Mouse (Mus musculus): Measurements from ENCODE around the gene Ubald1.

The Ubald1 gene

DNA sequence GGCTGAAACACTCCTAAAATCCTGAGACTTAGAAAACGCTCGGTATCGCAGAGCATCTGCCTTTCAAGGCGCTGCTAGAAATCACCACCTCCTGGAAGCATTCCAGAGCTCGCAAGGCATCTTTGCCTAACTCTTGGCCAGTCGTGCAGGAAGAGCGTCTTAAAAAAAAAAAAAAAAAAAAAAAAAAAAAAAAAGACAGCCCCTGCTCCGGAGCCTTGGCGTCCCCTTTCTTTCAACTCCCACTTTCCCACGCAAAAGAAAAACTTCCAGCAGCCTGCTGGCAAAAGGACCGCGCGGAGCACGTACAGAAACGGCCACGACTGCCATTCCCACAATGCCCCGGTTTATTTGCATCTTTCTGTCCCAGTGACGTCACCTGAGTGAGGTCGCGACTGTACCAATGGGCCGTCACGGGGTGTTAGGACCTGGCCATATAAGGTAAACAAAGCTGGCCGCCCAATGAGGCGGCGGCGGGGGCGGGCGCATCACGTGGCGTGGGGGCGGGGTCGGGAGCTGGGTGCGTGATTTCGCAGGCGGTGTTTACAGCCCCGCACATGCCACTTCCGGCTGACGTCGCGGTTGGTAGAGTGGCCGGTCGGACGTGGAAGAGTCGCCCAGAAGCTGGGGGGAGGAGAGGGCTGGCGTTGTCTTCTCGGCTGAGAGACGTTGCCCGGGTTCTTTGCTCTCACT, at the start of gene Ubald1:
Gene Ubald1, minus strand, starts transcription at position 180 of the 690 bp plus-strand sequence.
- peak; percentile 98 for DNase-seq

DNA sequence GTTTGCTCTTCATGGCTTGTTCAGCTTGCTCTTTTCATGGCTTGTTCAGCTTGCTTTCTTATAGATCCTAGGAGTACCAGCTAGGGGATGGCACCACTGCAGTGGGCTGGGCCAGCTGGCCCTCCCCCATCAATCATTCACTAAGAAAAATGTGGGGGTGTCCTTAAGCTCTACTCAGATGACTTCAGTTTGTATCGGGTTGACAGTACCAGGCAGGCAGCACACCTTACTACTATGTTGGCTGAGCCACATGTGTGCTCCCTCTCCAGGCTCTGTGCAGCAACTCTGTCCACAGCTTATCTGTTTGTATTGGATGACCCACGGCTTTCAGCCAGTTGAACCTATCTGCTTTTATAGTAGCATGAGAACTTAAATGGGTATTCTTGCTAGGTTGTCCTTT, 48.4 kb upstream of the Ubald1 start:
- DNase-seq = no peak

DNA sequence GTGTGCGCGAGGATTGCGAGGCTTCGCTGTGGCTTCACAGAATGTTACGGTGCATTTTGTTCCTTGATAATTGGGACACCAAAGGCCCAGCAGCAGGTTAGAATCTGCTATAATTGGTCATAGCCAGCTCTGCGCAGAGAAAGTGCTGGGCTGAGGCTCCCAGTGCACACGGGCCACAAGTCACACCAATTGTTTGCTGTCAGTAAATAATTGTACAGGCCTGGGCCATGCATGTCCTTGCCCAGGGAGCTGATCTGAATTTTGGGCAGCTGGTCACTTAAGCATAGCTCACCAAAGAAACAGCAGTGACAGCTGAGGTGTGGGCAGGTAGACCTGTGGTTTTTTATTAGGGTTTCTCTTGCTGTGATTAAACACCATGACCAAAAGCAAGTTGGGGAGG, 47.9 kb upstream of the Ubald1 start:
- no peak for DNase-seq

DNA sequence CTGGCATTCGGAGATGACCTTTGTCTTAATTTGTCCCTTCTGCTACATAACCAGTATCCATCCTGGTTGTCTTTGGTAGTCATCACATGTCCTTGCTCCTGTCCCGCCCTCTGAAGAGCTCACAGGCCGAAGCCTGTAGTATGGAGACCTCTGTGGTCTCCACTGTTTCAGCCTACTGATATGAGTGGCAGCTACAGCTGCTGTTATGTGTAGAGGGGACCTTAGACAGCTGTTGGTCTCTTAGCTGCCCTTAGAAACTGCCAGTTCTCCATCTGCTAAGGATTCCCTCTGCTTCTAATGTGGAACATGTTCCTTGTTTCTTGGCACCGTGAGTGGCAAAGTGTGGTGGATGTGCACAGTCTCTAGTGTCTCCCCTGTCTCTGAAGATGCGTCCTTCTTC, 43.9 kb upstream of the Ubald1 start:
- no peak for DNase-seq

DNA sequence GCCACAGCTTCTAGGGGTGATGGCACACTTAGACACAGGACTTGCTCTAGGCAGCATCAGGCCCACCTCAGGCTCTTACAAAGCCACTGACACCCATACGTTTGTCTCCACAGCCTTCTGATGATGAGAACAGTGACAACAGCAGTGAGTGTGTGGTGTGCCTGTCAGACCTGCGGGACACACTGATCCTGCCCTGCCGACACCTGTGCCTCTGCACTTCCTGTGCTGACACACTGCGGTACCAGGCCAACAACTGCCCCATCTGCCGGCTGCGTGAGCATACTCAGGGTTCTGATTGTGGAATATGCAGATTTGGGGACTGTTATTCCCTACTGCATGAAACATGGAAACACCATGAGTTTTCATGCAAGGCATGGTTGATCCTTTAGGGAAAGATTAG, 42.4 kb upstream of the Ubald1 start:
- DNase-seq = peak; percentile 73

DNA sequence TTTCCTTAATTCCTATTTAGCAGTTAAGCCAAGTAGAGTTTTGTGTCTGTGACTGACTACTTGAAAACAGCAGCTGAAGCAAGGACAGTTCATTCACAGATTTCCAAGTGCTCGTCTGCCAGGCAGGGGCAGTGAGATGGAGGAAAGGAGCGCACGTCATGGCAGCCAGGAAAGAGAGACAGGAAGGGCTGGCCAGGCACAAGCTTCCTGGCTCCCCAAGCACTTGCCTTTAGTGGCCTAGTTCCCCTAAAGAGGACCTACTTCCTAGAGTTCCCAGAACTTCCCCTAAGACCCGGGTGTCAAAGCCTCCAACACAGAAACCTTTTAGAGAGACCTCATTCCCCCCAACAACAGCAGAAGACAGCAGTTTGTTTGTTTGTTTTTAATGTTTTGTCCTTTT, 40.4 kb upstream of the Ubald1 start:
- DNase-seq = no peak

DNA sequence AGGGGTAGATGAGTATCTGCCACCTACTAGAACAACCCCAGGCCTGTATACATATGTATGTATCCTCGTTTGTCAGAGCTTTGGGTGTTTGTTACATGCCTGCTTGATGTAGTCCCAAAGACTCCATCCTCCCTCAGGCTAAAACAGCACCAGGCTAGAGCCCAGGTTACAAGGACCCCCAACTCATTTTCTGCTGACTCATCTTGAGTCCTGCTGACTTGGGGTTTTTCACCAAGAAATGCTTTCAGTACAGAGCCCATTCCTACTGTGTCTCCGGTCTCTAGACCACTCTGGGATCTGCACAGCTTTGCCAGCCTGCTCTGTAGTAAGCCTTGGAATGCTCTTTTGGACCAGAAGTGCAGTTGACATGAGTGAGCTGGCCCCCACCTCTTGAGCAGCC, 36.5 kb upstream of the Ubald1 start:
- DNase-seq = no peak

DNA sequence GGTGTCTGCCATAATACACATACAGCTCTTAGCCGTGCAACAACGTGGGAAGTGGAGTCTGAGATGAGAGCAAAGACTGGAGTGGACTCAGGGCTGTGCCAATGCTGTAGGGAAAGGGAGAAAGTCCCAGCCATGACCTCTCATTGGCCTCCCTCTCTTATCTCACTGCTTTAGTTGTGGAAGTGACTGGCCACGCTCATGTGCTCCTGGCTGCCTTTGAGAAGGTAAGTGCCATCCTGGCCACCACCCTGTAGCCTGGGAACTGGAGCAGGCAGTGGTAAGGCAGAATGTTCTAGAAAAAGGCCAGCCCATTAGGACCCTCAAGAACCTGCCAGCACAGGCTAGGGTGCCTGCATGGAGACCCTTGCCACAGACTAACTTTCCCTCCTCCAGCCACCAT, 35.8 kb upstream of the Ubald1 start:
- DNase-seq = no peak

DNA sequence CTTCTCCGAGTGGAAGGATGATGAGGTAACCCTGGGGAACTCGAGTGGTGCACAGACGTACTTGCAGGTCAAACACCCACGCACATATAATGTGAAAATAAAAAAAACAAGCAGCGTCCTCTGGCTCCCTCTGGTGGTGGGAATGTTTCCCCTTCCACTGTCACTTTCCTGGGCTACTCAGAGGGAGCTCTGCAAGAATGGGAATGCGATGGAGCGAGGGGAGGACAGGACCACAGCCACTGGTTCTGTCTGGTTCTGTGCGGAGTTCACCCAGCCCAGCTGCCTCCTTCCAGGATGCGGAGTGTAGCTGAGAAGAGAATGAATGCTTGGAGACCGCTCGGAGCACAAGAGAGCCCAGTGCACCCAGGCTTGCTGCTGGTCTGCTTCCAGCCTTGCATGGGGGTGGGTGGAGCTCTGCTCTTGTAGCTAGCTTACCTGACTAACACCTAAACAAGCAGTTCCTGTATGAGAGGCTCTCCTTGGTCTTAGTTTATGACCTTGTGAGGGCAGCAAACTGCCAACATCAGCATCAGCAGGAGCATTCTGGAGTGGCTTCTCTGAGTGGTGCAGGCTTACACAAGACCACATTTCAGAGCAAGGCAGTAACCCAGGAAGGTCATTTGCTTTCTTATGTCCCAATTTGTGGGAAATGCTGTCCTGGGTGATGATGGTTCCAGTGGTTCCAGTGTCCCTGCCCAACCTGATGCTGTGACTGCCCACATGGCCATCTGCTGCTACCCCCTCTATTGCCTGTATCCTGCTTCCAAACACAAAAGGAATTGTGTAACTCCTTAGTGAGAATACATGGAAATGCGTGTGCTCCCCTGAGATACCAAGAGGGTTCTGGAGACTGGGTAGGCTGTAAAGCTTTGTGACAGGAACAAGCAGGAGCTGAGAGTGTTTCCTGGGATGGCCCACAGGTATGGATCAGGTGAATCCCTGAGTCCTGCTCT, 33.9 kb upstream of the Ubald1 start:
- peak; percentile 89 for DNase-seq

DNA sequence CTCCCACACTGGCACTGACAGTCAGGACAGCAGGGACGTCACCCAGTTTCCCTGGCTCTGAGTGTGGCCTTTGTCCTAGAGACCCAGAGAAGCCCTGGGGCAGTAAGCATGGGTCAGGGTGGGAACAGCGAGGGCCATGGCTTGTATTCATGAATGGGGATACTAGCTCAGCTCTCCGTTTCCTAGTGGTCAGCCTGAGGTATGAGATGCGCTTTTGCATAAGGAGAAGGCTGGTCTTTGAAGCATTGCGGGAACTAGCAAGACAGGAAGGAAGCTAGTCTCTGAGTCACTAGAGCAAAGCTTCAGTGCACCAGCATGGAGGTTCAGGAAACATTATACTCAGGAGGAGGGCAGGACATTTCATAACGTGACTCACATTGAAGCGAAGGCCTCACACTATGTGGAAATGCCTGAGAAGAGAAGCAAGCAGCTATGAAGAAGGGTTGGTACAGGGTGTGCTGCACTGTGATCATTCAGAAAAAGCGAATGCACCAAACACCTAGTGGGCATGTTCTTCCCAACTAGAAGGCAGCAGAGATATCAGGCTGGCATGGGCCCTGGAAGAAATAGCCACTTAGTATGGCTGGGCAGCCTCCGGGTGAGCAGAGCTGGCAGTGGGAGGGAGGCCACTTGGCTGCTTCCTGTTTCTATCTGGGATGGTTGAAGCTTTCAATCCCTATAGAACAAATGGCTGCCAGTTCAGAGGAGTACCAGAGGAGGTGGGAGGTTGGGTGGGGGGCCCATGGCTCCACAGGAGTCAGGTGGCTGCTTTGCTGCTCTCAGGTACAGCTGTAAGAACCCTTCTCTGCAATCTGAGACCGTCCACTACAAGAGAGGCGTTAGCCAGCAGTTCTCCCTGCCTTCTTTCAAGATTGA, 33.0 kb upstream of the Ubald1 start:
- DNase-seq = no peak

DNA sequence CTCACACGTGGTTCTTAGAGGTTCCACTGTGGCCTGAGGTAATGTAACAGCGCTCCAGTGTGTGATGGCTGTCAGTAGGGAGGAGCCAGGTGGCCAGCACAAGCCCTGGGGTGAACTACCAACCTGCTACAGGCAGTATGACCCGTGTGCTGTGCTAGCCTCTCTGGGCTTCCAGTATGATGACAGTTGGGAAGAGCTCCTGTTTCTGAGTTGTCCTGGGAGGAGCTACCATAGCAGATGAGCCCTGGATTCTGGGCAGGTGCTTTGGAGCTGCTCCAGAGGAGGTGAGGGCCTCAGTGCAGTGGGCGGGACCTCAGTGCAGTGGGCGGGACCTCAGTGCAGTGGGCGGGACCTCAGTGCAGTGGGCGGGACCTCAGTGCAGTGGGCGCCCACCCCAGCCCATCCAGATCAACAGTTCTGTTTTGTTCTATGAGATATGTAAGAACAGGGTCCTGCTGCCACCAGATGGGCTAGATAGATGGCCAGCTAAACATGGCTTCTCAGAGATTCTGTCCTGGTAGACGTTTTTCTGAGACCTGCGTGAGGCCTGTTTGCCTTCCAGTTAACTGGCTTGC, 32.0 kb upstream of the Ubald1 start:
- no peak for DNase-seq

DNA sequence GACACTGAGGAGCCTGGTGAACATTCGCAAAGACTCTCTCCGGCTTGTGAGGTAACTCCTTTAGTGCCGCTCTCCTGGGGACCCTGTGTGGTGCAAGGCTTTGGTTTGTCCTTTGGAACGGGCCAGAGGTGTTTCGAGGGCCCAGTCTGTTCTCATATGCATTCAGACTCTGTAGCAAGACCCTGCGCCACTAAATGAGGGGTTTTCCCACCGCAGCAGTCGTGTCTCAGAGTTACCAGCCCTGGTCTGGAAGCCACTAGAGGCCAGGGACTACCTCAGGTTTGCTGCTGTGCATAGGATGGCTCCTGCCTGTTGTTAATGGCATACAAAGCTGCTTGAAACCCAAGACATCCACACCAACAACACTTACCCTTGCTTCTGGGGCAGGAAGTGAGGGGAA, 30.6 kb upstream of the Ubald1 start:
- no peak for DNase-seq

DNA sequence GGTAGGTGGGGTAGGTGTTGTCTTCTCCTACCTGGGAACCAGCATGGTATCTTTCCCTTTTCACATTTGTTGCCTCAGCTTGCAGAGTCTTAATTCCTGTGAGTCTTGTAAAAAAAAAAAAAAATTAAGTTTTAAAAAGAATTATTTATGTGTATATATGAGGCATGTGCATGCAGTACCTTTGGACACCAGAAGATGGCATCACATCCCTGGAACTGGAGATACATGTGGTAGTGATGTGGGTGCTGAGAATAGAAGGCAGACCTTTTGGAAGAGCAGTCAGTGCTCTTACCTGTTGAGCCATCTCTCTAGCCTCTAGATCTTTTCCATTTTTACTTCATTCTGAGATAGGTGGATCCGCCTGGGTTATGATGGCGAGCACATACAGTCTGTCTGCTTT, 29.6 kb upstream of the Ubald1 start:
- DNase-seq = peak; percentile 52

DNA sequence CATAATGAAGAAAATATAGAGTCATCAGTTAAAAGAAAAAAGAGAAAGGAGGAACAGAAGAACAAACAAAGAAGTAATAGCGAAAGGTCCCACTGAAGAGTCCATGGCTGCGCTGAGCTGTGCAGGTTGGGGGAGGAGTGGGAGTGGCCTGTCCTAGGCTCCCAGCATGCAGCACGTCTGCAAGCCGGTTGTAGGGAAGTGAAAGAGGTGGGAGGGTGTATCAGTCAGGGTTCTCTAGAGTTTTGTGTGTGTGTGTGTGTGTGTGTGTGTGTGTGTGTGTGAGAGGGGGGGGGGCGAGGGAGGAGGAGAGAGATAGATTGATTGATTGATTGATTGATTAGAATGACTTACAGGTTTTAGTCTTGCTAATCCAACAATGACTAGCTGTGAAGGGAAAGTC, 27.9 kb upstream of the Ubald1 start:
- DNase-seq = peak; percentile 31

DNA sequence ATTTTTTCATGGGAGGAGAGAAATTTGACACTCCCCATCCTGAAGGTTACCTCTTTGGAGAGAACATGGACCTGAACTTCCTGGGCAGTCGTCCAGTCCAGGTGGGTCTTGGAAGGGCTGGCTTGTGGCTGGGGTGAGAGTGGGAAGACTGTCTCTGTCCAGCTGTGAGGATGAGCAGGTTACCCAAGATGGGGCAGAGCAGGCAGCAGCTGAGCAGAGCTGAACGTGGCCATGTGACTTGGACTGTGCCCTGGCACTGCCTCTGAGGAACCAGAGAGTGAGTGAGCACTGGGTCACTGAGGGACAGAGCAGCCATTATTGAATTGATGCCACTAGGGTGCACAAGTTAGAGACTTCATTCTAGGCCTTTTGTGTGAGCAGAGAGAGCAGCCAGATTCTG, 27.3 kb upstream of the Ubald1 start:
- no peak for DNase-seq

DNA sequence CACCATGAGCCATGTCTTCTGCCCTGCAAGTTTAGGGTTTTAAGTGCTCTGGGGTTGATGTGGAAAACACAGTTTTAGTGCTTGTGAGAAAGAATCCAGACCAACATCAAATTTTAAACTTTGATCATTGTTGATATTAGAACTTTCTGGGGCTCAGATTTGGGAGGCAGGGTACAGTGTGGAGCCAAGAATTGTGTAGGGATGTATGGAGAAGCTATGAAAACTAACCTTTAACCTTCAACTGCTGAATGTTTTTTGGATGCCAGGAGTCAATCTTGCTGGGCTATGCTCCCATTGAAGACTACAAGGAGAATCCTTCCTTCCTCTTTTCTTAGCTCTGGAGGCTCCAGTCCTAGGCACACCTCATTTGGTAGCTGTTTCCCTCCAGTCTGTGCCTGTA, 26.4 kb upstream of the Ubald1 start:
- no peak for DNase-seq

DNA sequence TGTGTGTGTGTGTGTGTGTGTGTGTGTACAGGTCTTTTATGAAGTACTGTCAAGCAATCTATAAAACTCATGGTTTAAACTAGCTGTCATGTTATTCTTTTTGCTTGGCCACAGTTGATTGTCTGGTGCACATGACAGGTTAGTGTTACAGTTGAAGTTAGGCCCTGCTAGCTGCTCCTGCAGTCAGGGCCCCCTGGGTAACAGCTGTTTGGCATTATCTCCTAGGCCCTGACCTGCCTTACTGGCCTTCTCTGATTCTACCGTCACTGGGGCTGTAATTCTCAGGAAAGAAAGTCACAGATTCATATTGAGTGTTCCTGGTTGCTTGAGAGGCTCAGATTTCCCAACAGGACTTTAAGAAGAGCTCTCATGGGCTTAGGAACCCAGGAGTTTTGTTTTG, 25.5 kb upstream of the Ubald1 start:
- DNase-seq = no peak

DNA sequence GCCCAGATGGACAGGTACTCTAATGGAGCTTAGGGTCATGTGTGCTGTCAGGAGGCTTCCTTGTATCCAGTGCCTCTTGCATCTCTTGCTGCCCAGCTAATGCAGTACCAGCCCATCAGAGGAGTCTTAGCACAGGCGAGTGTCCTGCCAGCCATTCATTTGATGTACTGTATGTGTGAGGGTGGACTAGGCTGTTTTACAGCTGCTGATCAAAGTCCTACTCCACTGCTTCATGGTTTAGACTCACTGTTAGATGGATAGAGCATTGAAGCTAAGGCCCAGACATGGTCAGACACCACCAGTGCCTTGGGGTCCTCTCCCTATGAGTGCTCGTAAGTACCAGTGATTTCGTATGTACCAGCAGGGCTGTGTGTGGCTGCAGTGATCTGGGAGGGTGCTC, 24.8 kb upstream of the Ubald1 start:
- DNase-seq = no peak

DNA sequence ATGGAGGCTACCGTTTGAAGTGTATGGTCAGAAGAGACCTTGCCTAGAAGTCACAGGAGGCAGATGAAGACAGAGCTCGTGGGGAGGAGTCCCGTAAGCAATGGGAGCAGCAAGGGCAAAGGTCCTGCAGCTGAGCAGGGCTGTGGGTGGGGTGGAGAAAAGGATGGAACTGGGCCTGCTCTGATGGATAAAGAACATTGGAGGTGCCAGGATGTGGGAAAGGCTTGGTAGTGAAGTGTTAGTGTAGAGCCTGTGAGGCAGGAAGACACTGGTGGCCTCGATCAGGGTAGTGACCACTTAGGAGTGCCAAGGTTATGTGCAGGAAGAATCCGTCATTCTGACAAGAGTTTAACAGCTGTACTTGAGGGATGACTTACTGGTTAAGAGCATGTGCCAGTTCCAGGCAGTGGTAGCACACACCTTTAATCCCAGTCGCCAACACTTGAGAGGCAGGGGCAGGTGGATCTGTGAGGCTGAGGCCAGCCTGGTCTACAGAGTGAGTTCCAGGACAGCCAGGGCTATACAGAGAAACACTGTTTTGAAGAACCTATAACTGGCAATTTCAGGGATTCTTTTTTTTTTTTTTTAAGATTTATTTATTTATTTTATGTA, 23.5 kb upstream of the Ubald1 start:
- no peak for DNase-seq

DNA sequence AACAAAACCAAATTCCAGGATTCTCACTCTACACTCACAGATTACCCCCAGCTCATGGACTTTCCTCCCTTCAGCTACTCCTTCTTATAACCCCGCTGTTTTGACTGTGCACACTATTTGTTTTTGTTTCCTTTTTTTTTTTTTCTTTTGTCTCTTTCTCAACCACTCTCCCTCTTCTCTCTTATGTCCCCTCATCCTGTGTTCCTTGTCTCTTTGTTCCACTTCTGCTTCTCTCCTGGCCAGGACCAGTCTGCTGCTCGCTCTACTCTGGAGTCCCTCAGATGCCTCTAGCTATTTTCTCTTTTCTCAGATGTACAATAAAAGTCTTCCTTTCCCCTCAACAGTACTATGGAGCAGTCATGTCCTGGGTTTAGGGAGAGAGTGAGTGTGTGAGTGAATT, 22.3 kb upstream of the Ubald1 start:
- no peak for DNase-seq

DNA sequence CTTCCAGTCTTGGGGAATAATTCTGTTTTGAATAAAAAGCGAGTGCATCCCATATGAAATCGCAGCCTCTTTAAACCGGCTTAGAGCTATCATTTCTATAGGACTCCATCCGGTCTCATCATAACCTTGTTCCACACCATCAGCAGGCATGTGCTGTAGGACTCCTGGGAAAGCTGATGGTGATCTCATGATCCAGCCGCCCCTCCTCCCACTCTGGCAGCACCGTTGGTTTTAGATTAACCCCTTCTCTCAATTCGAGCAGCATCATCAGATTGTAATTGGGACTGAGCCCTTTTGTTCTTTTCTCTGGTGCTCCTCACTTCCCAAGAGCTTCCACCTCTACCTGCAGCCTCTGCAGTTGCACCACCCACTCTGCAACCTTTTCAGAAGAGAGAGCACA, 21.1 kb upstream of the Ubald1 start:
- no peak for DNase-seq

DNA sequence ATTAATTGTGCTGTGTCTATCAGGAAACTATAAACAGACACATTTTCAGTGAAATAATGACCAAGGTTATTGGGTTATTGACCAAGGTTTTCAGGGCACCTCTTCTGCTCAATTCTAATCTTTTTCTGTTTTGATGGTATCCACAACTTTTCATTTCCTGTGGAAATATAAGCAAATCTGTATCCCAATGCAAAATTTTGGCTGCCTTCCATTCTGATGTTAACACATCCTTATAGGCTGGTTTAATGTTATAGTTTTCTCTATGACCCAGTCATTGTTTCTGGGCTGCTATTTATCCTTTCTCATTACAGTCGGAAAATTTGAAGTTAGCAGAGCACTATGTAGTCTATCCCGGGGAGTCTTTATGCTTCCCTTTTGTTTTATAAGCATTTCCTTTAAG, 19.6 kb upstream of the Ubald1 start:
- no peak for DNase-seq

DNA sequence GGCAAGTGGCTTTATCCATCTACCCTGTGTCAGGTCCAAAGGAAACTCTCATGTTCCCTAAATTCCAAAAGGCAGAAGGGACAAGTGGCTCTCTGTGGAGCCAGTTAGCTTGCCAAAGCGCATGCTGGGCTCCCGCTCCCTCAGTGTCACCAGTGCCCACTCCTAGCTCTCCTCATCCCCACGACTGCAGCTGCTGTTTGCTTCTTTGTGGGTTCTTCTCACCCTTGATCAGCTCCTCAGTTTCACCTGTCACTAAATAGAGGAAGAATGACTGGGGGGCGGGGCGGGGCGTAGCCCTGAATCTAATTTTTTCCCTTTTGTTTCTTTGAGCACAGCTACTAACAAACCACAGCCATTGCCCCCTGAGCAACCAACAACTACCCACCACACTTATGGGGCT, 18.8 kb upstream of the Ubald1 start:
- peak; percentile 57 for DNase-seq
